Mouse (Mus musculus) brain, embryonic 14.5 days (tissue): ENCODE measurements around the gene Bmper. TPM values are rescaled to one million over a fixed set of nuclear protein-coding genes. Genes with fewer than 3 reads are reported as not detected.
A peak's percentile ranks its signal among the peaks of the same experiment; 100 is the strongest.

Source experiments
- DNase-seq: peaks from one replicate; pipeline ENCODE4 v3.0.0-alpha.2; 2011; ENCODE audit warnings: low read depth
- CTCF ChIP-seq: fragments of 200-500 bp; IDR thresholded peaks from 2 replicates; pipeline ENCODE4 v1.5.1; 2012; ENCODE audit warnings: inconsistent platforms, mild to moderate bottlenecking, moderate library complexity, borderline replicate concordance; ENCODE audit not compliant: insufficient read depth, insufficient read length; ENCODE audit errors: extremely low read depth
- POLR2A ChIP-seq: fragments of 200-500 bp; IDR thresholded peaks from 2 replicates; pipeline ENCODE4 v1.6.1; 2012; ENCODE audit warnings: mild to moderate bottlenecking, inconsistent platforms, borderline replicate concordance; ENCODE audit not compliant: poor library complexity, insufficient read depth, insufficient read length, severe bottlenecking; ENCODE audit errors: extremely low read depth
- polyA plus RNA-seq: library from polyadenylated mRNA; depleted of rRNA; stranded (reverse); fragments of >200 nt; gene quantifications from 2 replicates; pipeline ENCODE4 v1.2.3, GENCODE M21; 2012

Gene Bmper
- polyA plus RNA-seq, 1 experiment, result 5.4 TPM

DNA sequence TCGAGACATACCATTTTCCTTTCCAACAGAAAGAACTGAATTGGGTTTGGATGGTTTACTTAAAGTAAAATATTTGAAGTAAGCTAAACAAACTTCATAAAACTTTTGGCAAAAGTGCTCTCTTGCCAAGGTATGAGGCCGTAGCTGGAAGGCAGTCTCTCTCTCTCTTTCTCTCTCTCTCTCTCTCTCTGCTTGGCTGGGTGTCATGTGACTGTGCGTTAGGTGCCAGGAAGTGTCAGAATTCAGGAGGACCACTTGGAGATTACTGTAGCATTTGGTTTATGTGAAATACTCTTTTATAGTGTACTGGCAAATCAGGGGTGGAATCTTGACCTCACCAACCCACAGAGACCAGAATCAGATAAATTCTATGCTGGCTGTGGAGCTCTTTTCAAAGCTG, 162.0 kb downstream of the Bmper start:
- TF ChIP-seq POLR2A, result no peak
- TF ChIP-seq CTCF, result no peak
- no peak for DNase-seq

DNA sequence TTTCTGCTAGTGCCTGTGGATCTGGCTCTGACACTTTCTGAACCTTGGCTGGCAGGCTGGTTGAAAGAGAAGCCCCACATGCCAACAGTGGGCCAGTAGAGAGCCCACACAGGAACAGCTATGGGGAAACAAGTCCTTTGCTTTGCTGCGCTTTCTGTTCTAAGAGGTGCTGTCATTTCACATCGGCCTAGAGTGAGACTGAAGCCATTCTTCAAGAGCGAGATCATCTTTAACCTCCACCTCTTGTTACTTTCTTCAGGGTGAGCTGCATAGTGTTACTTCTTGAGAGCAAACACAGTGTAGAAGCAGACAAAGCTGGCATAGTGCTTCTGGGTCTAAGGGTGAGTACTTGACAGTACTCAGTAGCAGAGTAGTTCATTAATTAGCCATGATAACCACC, 163.3 kb downstream of the Bmper start:
- no peak for DNase-seq
- no peak for TF ChIP-seq POLR2A
- TF ChIP-seq CTCF, result no peak

DNA sequence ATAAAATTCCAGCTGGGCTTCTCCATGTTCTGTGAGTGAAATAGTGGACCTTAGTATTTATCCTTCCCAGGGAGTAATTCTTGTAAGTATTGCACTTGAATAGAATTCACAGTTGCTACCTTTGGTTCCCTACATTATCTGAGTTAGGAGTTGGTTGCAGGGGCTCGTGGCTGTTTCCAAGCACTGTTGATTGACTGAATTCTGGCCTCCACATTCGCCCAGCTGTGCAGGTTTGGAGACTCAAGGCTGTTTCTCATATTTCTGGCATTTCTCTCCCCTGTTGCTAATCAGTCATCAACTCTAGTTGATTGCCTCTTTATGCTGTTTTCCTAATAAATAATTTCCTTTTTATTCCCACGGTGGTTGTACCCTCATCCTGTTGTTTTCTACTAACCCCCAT, 167.2 kb downstream of the Bmper start:
- TF ChIP-seq POLR2A (no peak), CTCF (no peak)
- no peak for DNase-seq

DNA sequence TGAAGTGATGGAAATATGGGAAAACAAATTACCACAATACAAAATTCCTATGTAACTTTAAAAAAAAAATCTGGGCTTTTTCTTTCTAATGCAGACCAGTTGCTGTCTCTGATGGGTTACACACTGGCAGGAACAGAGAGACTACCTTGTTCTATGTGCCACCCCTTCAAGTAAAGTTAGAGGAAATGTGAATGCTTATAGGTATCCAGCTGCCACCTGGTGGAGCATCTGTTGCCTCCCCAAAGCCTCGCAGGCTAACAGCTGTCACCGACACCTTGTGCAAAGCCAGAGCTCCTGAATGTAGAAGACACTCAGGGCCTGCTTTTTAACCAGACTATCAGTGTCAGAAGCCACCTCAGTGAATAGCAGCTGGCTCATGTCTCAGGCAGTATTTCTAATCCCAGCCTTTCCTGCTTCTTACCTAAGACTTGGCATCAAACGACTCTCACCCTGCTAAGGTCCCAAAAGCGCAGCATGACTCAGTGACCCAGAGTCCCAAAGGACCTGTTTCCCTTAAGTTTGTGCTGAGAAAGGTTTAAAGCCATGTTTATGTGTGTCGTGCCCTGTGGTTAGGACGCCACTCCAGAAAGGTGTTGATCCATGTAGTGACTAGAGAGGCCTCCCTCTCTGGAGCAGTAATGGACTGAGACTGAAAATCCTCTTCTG, 171.9 kb downstream of the Bmper start:
- DNase-seq, result peak; percentile 55

DNA sequence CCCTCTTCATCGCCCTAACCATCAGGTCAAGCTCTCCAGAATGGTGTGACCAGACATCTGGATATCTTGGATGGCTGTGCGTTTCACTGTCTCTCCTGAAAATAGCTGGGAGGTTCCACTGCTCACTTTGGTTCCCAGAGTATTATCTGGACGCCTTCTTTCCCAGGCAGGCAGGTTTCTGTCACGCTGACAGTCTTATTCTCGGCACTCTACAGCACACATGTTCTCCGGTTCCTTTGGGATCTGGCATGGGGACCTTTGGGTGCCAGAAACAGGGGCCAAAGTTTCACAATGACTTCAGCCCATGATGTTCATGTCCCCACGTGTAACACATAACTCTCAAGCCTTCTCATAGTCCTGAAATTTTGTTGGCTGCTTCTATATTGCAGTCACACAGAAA, 173.3 kb downstream of the Bmper start:
- TF ChIP-seq POLR2A (no peak), CTCF (no peak)
- no peak for DNase-seq

More for the DNA sequence above, 171.9 kb downstream of the Bmper start:
- TF ChIP-seq POLR2A (no peak), CTCF (peak; percentile 25; the same call in 1 of the 2 replicates)

DNA sequence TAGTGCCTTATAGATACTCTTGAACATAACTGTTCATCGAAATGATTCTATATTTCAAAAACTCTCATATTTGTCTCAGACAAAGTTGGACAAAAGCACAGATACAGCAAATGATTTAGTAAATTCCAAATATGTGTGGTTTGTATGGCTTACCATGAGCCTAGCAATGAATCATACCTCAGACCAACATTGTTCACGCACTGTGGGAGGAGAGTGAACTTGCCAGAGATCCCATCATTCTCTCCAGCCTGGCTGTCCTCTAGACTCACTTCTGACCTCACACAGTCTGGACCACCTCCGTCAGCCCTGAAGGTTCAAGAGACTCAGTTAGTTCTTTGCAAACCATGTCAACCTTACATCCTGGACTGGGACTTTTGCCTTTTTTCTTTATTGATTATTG, 175.0 kb downstream of the Bmper start:
- no peak for DNase-seq
- TF ChIP-seq POLR2A (no peak), CTCF (no peak)

DNA sequence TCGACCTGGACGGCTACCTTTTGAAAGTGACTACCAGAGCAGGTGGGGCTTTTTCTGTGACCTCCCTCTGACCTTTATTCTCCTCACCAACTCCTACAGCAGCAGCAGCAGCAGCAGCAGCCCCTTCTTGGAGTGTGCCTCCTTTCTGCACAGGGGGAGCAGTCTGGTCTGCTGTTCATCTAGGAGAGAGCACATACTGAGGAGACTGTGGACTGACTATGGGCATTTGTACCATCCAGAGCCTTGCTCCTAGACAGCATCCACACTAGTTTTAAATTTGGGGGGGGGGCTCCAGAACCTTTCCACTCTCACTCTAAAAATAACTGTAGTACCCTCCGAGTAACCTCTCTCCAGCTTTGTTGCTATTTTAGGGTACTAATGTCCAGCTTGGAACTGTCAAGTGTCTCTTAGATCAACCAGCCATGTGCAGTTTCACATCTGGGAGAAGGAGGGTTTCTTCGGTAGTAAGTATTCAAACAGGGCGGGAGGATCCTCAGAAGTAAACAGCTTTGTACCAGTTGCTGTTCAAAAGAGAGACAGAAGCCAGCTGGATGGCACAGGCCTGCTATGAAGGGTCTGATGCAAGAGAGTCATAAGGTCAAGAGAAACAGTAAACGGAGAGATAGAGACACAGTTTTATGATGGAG, 176.9 kb downstream of the Bmper start:
- DNase-seq, result no peak

DNA sequence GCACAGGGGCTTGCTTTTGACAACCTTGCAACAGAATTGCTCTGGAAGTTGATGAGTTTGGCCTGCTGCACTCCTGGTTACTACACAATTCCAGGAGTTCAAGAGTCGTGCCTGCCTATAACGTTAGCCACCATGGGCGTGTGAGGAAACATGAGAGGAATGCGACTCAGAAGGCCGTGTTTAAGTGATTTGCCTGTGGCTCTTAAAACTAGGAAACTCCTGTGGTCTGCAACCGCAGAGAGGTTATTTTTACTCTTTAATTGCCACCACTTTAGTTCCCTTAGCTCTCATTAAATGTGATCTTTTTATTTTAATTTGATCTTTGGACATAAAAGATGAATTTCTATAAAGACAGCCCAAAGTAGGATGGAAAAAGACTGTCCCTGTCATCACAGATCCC, 184.5 kb downstream of the Bmper start:
- TF ChIP-seq POLR2A, result no peak
- no peak for TF ChIP-seq CTCF
- no peak for DNase-seq

More for the DNA sequence above, 176.9 kb downstream of the Bmper start:
- no peak for TF ChIP-seq CTCF
- no peak for TF ChIP-seq POLR2A

DNA sequence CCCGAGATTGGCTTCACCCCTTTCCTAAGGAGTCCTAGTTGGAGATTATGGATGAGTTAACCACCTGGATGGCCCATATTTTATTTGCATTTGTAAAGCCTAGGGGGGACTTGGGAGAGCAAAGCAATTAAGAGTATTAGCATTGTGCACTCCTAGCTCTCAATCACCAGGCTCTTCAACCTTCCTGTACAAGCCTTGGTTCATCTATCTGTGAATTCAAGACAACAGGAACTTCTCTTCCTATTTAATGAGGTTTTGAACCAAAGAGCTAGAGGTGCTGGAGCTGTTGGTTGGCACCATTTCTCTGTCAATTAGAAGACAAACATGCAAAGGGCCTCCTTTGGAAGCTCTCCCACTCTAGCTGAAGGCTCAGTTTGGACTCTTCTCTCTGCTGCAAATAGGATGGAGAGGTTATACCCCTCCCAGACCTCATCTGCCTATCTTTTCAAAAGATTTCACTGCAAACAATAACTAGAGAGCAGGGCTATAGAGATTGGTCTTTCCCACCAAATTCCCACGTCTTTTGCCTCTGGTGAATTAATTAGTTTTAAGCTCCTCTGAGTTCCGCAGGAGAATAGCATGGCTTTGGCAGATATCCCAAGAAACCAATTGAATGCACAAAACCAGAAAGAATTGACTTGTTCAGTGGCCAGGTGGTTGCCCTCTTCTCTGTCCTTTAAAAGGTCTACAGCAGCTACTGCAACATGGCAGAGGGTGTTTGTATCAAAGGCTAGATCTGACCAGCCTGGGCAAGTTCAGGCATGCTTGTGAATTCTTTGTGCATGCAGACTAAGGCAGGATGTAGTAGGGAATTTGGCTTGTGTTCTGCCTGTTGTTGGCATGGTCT, 185.3 kb downstream of the Bmper start:
- DNase-seq, result peak; percentile 92

DNA sequence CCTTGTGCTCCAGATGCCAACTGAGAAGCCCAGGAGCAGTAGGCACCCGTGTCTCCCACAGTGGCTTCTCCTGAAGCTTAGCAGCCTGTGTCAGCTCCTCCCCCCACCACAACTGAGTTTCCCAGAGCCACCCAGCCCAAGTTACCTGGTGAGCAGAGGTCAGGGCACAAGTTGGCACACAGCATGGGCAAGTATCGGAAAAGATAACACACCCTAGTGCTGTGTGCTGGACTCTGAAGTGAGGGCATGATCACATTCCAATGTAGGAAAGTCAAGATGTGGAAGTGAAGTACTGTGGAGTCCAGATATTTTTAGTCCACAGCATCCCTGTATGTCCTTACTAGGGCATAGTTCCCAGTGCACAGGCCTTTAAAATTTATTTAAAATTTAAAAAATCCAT, 187.7 kb downstream of the Bmper start:
- no peak for DNase-seq
- no peak for TF ChIP-seq POLR2A
- TF ChIP-seq CTCF, result no peak

More for the DNA sequence above, 185.3 kb downstream of the Bmper start:
- no peak for TF ChIP-seq POLR2A
- no peak for TF ChIP-seq CTCF

DNA sequence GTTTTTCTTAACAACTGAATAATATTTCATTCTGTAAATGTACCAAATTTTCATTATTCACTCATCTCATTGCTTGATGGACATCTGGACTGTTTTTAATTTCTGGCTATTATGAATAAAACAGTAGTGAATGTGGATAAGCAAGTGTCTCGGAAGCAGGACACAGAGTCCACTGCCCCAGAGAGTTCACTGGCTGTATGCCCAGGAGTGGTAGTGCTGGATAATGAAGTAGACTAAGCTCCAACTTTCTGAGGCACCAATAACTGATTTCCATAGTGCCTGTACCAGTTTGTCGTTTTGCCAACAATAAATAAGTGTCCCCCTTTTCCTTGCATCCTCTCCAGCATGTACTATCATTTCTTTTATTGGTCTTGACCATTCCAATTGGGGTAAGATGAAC, 190.1 kb downstream of the Bmper start:
- no peak for TF ChIP-seq POLR2A
- no peak for TF ChIP-seq CTCF
- DNase-seq, result peak; percentile 51

DNA sequence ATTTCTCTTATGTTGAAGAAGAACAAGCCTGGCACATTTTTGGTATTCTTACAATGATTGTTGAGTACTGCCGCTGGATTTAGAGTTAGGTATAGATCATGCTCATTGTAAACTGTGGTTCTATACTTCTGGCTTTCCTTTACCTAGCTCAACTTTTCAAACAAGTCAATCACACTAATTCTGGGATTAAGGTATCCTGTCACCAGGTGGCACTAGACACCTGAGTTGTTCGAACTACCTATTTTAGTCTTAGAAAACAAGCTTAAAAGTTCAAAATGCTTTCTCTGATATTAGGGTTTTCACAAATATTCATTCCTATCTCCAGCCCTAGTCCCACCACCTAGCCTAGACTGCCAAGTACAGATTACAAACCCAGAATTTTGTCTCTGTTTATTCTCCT, 196.2 kb downstream of the Bmper start:
- no peak for DNase-seq
- TF ChIP-seq CTCF, result no peak
- no peak for TF ChIP-seq POLR2A

DNA sequence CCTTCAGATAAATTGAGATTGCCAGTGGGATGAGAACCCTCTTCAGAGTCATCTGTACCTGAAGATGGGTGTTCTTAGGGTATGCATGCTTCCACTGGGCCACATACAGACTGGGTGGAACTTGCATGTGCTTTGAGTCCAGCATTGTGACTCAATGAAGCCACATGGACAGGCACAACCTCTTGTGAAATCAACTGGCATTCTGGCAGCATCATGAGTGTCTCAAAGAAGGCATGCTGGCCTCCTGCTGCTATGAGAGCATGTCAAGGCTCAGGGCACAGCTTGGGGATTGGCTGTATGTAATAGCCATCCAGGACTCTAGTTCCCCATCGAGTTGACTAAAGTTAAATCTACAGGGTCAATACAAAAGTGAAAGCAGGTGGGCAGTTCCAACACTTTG, 200.9 kb downstream of the Bmper start:
- no peak for DNase-seq
- TF ChIP-seq CTCF, result no peak
- no peak for TF ChIP-seq POLR2A

DNA sequence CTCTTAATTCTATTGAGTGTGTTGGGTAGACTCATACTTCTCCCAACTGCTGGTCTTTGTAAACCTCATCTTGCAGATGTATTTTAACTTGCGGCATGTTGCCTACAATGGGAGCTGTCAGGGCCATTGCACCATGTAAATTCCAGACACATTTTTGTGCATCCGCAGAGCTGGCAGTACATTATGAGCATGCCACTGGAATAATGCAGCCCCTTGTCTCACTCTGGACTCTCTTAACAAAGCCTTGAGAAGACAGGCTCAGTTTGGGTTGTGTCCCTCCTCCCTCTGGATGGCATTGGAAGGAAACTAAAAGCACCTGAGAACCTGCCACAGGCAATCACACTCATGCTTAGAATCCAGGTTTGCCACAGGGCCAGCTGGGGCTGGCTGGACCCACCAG, 209.8 kb downstream of the Bmper start:
- no peak for TF ChIP-seq CTCF
- TF ChIP-seq POLR2A, result no peak
- no peak for DNase-seq

DNA sequence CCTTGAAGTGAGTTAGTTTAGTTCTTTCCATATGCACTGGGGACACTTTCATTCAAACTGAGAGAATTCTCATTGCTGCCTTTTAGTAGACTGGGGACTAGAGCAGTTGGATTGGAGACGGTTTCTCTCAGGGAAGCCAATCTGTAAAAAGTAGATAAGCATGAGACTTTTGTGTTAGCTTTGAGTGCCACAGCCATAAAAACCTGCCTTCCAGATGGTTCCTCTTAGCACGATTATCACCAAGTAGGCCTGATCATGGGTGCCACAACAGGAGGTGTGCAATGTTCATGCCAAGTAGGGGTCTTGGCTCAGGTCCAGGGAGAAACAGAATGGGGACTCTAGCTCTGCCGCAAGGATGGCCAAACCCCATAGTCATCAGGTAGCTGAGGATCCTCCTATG, 210.4 kb downstream of the Bmper start:
- no peak for TF ChIP-seq CTCF
- TF ChIP-seq POLR2A, result no peak
- peak; percentile 36 for DNase-seq
